Mouse (Mus musculus): Measurements from ENCODE around the gene Grid1. TPM values are rescaled to one million over a fixed set of nuclear protein-coding genes. Genes with fewer than 3 reads are reported as not detected.

Gene Grid1
- polyA plus RNA-seq, 1 experiment: 0.19 TPM

- Histone ChIP-seq H3K36me3 (ENCODE audit: control insufficient read depth, insufficient read depth, low read length) (no peaks in the 10 kb centered on the region), H3K4me3 (ENCODE audit: control insufficient read depth, insufficient read depth, low read length) (no peak overlapping the region), H3K4me1 (replicated peaks; ENCODE audit: control insufficient read depth, insufficient read depth, low read length) (no peaks in the 10 kb centered on the region), H3K27me3 (ENCODE audit: control insufficient read depth, insufficient read depth, low read length) (no peaks in the 10 kb centered on the region), H3K27ac (ENCODE audit: control insufficient read depth, insufficient read depth, low read length) (no peak overlapping the region)
- WGBS: 88% methylated on average over 3 of the region's 3 CpGs
- no peak for DNase-seq
- no peak for TF ChIP-seq CTCF (IDR thresholded peaks at IDR 0.05; ENCODE audit: borderline replicate concordance, control insufficient read depth, extremely low read depth, insufficient read depth, low read length, poor library complexity)
- no peak for TF ChIP-seq POLR2A (IDR thresholded peaks at IDR 0.05; ENCODE audit: control insufficient read depth, extremely low read depth, insufficient read depth, low read length, poor library complexity)
Measured at GRCm38 (mm10) chr14:35561244-35561893, 741.5 kb downstream of the Grid1 start.

GRCm38 (mm10) chr14:35572991-35573502 lies 753.1 kb downstream of the Grid1 start:
- WGBS: 92% methylated on average over 4 of the region's 4 CpGs

GRCm38 (mm10) chr14:35574489-35574888 lies 754.6 kb downstream of the Grid1 start:
- Histone ChIP-seq H3K36me3 (ENCODE audit: control insufficient read depth, insufficient read depth, low read length) (no peaks in the 10 kb centered on the region), H3K4me1 (replicated peaks; ENCODE audit: control insufficient read depth, insufficient read depth, low read length) (no peaks in the 10 kb centered on the region), H3K27me3 (ENCODE audit: control insufficient read depth, insufficient read depth, low read length) (no peaks in the 10 kb centered on the region), H3K27ac (ENCODE audit: control insufficient read depth, insufficient read depth, low read length) (no peak overlapping the region), H3K4me3 (ENCODE audit: control insufficient read depth, insufficient read depth, low read length) (no peak overlapping the region)
- TF ChIP-seq CTCF (IDR thresholded peaks at IDR 0.05; ENCODE audit: borderline replicate concordance, control insufficient read depth, extremely low read depth, insufficient read depth, low read length, poor library complexity) (no peak), POLR2A (IDR thresholded peaks at IDR 0.05; ENCODE audit: control insufficient read depth, extremely low read depth, insufficient read depth, low read length, poor library complexity) (no peak)
- DNase-seq: no peak
- WGBS: 73% methylated on average over 2 of the region's 2 CpGs

More at GRCm38 (mm10) chr14:35572991-35573502, 753.1 kb downstream of the Grid1 start:
- TF ChIP-seq CTCF (IDR thresholded peaks at IDR 0.05; ENCODE audit: borderline replicate concordance, control insufficient read depth, extremely low read depth, insufficient read depth, low read length, poor library complexity) (no peak), POLR2A (IDR thresholded peaks at IDR 0.05; ENCODE audit: control insufficient read depth, extremely low read depth, insufficient read depth, low read length, poor library complexity) (no peak)
- no peak overlapping the region for H3K4me3 ChIP-seq (ENCODE audit: control insufficient read depth, insufficient read depth, low read length)
- H3K27ac ChIP-seq (ENCODE audit: control insufficient read depth, insufficient read depth, low read length): no peak overlapping the region
- no peaks in the 10 kb centered on the region for H3K4me1 ChIP-seq (replicated peaks; ENCODE audit: control insufficient read depth, insufficient read depth, low read length)
- no peaks in the 10 kb centered on the region for H3K36me3 ChIP-seq (ENCODE audit: control insufficient read depth, insufficient read depth, low read length)
- DNase-seq: no peak
- no peaks in the 10 kb centered on the region for H3K27me3 ChIP-seq (ENCODE audit: control insufficient read depth, insufficient read depth, low read length)

- H3K27ac ChIP-seq (ENCODE audit: control insufficient read depth, insufficient read depth, low read length): no peak overlapping the region
- no peaks in the 10 kb centered on the region for H3K27me3 ChIP-seq (ENCODE audit: control insufficient read depth, insufficient read depth, low read length)
- no peak for DNase-seq
- WGBS: 89% methylated on average over 6 of the region's 6 CpGs
- TF ChIP-seq POLR2A (IDR thresholded peaks at IDR 0.05; ENCODE audit: control insufficient read depth, extremely low read depth, insufficient read depth, low read length, poor library complexity) (no peak), CTCF (IDR thresholded peaks at IDR 0.05; ENCODE audit: borderline replicate concordance, control insufficient read depth, extremely low read depth, insufficient read depth, low read length, poor library complexity) (no peak)
- no peak overlapping the region for H3K4me3 ChIP-seq (ENCODE audit: control insufficient read depth, insufficient read depth, low read length)
- H3K36me3 ChIP-seq (ENCODE audit: control insufficient read depth, insufficient read depth, low read length): no peaks in the 10 kb centered on the region
- no peaks in the 10 kb centered on the region for H3K4me1 ChIP-seq (replicated peaks; ENCODE audit: control insufficient read depth, insufficient read depth, low read length)
Measured at GRCm38 (mm10) chr14:35575285-35575684, 755.4 kb downstream of the Grid1 start.

GRCm38 (mm10) chr14:35625749-35626148 lies 805.8 kb downstream of the Grid1 start:
- WGBS: 91% methylated on average over 5 of the region's 5 CpGs
- Histone ChIP-seq H3K4me1 (replicated peaks; ENCODE audit: control insufficient read depth, insufficient read depth, low read length) (no peaks in the 10 kb centered on the region), H3K4me3 (ENCODE audit: control insufficient read depth, insufficient read depth, low read length) (no peak overlapping the region), H3K27ac (ENCODE audit: control insufficient read depth, insufficient read depth, low read length) (no peak overlapping the region), H3K36me3 (ENCODE audit: control insufficient read depth, insufficient read depth, low read length) (no peaks in the 10 kb centered on the region), H3K27me3 (ENCODE audit: control insufficient read depth, insufficient read depth, low read length) (no peaks in the 10 kb centered on the region)
- DNase-seq: no peak
- TF ChIP-seq CTCF (IDR thresholded peaks at IDR 0.05; ENCODE audit: borderline replicate concordance, control insufficient read depth, extremely low read depth, insufficient read depth, low read length, poor library complexity) (no peak), POLR2A (IDR thresholded peaks at IDR 0.05; ENCODE audit: control insufficient read depth, extremely low read depth, insufficient read depth, low read length, poor library complexity) (no peak)

Other genes starting within 250 kb of the Grid1 start
- gene Ldb3, start 231.4 kb upstream of the Grid1 start, polyA plus RNA-seq (2012; rRNA removed): 6.6 and 63.0 TPM in 2 replicates
- 0.22 and 1.1 TPM in 2 replicates for gene Opn4, start 220.0 kb upstream of the Grid1 start, polyA plus RNA-seq (2012; rRNA removed)
- 28.4 and 37.9 TPM in 2 replicates for gene Wapl, start 146.2 kb upstream of the Grid1 start, polyA plus RNA-seq (2012; rRNA removed)